Mouse (Mus musculus) testis, adult 2 months (tissue): ENCODE results near the gene Tnfrsf23.

Experiments used
- CTCF ChIP-seq: fragments of 200-500 bp; IDR thresholded peaks from 2 replicates; pipeline ENCODE4 v1.5.1; 2012; ENCODE audit warnings: low read depth, mild to moderate bottlenecking, inconsistent platforms, low read length, moderate library complexity; ENCODE audit not compliant: control insufficient read depth, insufficient read depth, insufficient replicate concordance
- POLR2A ChIP-seq: fragments of 200-500 bp; IDR thresholded peaks from 2 replicates; pipeline ENCODE4 v1.6.1; 2012; ENCODE audit warnings: low read depth, mild to moderate bottlenecking, inconsistent platforms, low read length, moderate library complexity; ENCODE audit not compliant: control insufficient read depth

GRCm38 (mm10) chr7:143636674-143637073 lies 49.0 kb downstream of the Tnfrsf23 start:
- no peak for TF ChIP-seq CTCF
- TF ChIP-seq POLR2A: no peak
